8 mouse cellular contexts compared by ENCODE assay signal in genomic region chr17:66235096-66235805, GRCm38 (mm10).
DNase-seq lines count a peak whose midpoint lies in the region; ATAC-seq and TF ChIP-seq lines count a peak whose summit lies in the region.

No protein-coding gene starts in this region.

- DNase-seq in forebrain, embryonic 14.5 days (ENCODE audit: low spot score), result peak; percentile 90
- DNase-seq in heart, postnatal 25 days (ENCODE audit: low spot score), result peak; percentile 48
- peak; percentile 88 for DNase-seq in layer of hippocampus, adult 11-12 months (ENCODE audit: low spot score)
- DNase-seq in lung, adult 2 months, result peak; percentile 82
- peak; percentile 77 for DNase-seq in thymus, adult 2 months

- TF ChIP-seq EP300 in ES-Bruce4 (IDR thresholded peaks at IDR 0.05; ENCODE audit: insufficient read depth, low read depth, low read length), result peak; percentile 49; the same call in 1 of the 2 replicates

- TF ChIP-seq POLR2A in ES-Bruce4 (IDR thresholded peaks at IDR 0.05; ENCODE audit: insufficient read depth, low read length), result no peak
- no peak for TF ChIP-seq POLR2A in lung, adult 2 months (IDR thresholded peaks at IDR 0.05; ENCODE audit: borderline replicate concordance, extremely low read depth, low read depth, low read length)
- TF ChIP-seq POLR2A in olfactory bulb, adult 2 months (IDR thresholded peaks at IDR 0.05; ENCODE audit: insufficient read depth, low read depth, low read length), result no peak
- TF ChIP-seq POLR2A in thymus, adult 2 months (IDR thresholded peaks at IDR 0.05; ENCODE audit: control insufficient read depth, extremely low read depth, insufficient read depth, low read length, poor library complexity), result no peak

- peak; percentile 99 for TF ChIP-seq CTCF in ES-Bruce4 (IDR thresholded peaks at IDR 0.05; ENCODE audit: low read depth, low read length)
- peak; percentile 99 for TF ChIP-seq CTCF in lung, adult 2 months (IDR thresholded peaks at IDR 0.05; ENCODE audit: insufficient read depth, low read length)
- peak; percentile 94 for TF ChIP-seq CTCF in olfactory bulb, adult 2 months (IDR thresholded peaks at IDR 0.05; ENCODE audit: insufficient read depth, low read depth, low read length)
- TF ChIP-seq CTCF in thymus, adult 2 months (IDR thresholded peaks at IDR 0.05; ENCODE audit: borderline replicate concordance, control insufficient read depth, extremely low read depth, insufficient read depth, low read length, poor library complexity), result peak; percentile 91; the same call in 1 of the 2 replicates

- no peak overlapping the region for H3K9ac ChIP-seq in ES-Bruce4 (ENCODE audit: low read depth, poor library complexity, severe bottlenecking)
- peak overlapping the region; percentile 50 for H3K9ac ChIP-seq in forebrain, embryonic 14.5 days (ENCODE audit: low read length)

- H3K4me2 ChIP-seq in forebrain, embryonic 14.5 days (ENCODE audit: low read length), result peak overlapping the region; percentile 49

- H3K36me3 ChIP-seq in ES-Bruce4 (ENCODE audit: control insufficient read depth, insufficient read depth, low read length, poor library complexity, severe bottlenecking), result no peaks in the 10 kb centered on the region
- no peaks in the 10 kb centered on the region for H3K36me3 ChIP-seq in forebrain, embryonic 14.5 days (ENCODE audit: control insufficient read depth, insufficient read depth, low read length)
- no peaks in the 10 kb centered on the region for H3K36me3 ChIP-seq in thymus, adult 2 months (ENCODE audit: control insufficient read depth, insufficient read depth, low read length)

- no peak overlapping the region for H3K4me3 ChIP-seq in ES-Bruce4 (ENCODE audit: low read depth, low read length)
- no peak overlapping the region for H3K4me3 ChIP-seq in forebrain, embryonic 14.5 days (ENCODE audit: low read depth, low read length)
- H3K4me3 ChIP-seq in lung, adult 2 months (replicated peaks; ENCODE audit: extremely low read depth, low read depth, low read length), result no peak overlapping the region
- peak overlapping the region; percentile 21; the same call in 1 of the 2 replicates for H3K4me3 ChIP-seq in olfactory bulb, adult 2 months (ENCODE audit: insufficient read depth, low read depth, low read length)
- H3K4me3 ChIP-seq in thymus, adult 2 months (ENCODE audit: control insufficient read depth, insufficient read depth, low read length), result no peak overlapping the region

- WGBS in forebrain, embryonic 14.5 days, result 3% methylated on average over 19 of the region's 19 CpGs
- WGBS in lung, adult 2 months, result 6% methylated on average over 19 of the region's 19 CpGs
- WGBS in olfactory bulb, adult 2 months, result 5% methylated on average over 19 of the region's 19 CpGs
- WGBS in thymus, adult 2 months, result 10% methylated on average over 19 of the region's 19 CpGs

- H3K27me3 ChIP-seq in ES-Bruce4 (ENCODE audit: control insufficient read depth, insufficient read depth, low read length, poor library complexity, severe bottlenecking), result no peaks in the 10 kb centered on the region
- no peaks in the 10 kb centered on the region for H3K27me3 ChIP-seq in forebrain, embryonic 14.5 days (replicated peaks; ENCODE audit: control insufficient read depth, insufficient read depth, low read length)
- no peaks in the 10 kb centered on the region for H3K27me3 ChIP-seq in thymus, adult 2 months (ENCODE audit: control insufficient read depth, insufficient read depth, low read length)

- H3K4me1 ChIP-seq in ES-Bruce4 (ENCODE audit: control insufficient read depth, insufficient read depth, low read length), result no peaks in the 10 kb centered on the region
- H3K4me1 ChIP-seq in forebrain, embryonic 14.5 days (ENCODE audit: control insufficient read depth, insufficient read depth, low read length), result 0 out of 2 replicates have a peak, but pooled peaks cover 2% of the 10 kb centered on the region
- H3K4me1 ChIP-seq in lung, adult 2 months (ENCODE audit: control insufficient read depth, insufficient read depth, low read length), result no peaks in the 10 kb centered on the region
- H3K4me1 ChIP-seq in olfactory bulb, adult 2 months (ENCODE audit: control insufficient read depth, insufficient read depth, low read length), result peaks cover 6% of the 10 kb centered on the region; the same call in 1 of the 2 replicates
- no peaks in the 10 kb centered on the region for H3K4me1 ChIP-seq in thymus, adult 2 months (replicated peaks; ENCODE audit: control insufficient read depth, insufficient read depth, low read length)

- intact Hi-C loops in heart, postnatal 25 days (cut with DNase I), result loop anchor here (1.0 kb wide), 3 partner anchors 219 to 255 kb away; no protein-coding TSS in a partner anchor

- peak; percentile 42 for ATAC-seq in cerebellum, adult (ENCODE audit: insufficient number of reproducible peaks, low FRiP score, low TSS enrichment)
- peak; percentile 77 for ATAC-seq in forebrain, embryonic 14.5 days

- no peaks in the 10 kb centered on the region for H3K9me3 ChIP-seq in ES-Bruce4 (replicated peaks; ENCODE audit: control insufficient read depth, insufficient read depth, low read length, poor library complexity, severe bottlenecking)
- H3K9me3 ChIP-seq in forebrain, embryonic 14.5 days (replicated peaks; ENCODE audit: control insufficient read depth, low read length), result no peaks in the 10 kb centered on the region

- no peak overlapping the region for H3K27ac ChIP-seq in ES-Bruce4 (ENCODE audit: insufficient read depth, low read length)
- no peak overlapping the region for H3K27ac ChIP-seq in forebrain, embryonic 14.5 days (ENCODE audit: low read depth, low read length)
- H3K27ac ChIP-seq in olfactory bulb, adult 2 months (ENCODE audit: insufficient read depth, low read depth, low read length), result no peak overlapping the region
- H3K27ac ChIP-seq in thymus, adult 2 months (ENCODE audit: control insufficient read depth, insufficient read depth, low read length), result no peak overlapping the region
